Mouse (Mus musculus) layer of hippocampus, adult 18-20 months (tissue): ENCODE data around the gene Krtap19-1. TPM values are rescaled to one million over a fixed set of nuclear protein-coding genes. Genes with fewer than 3 reads are reported as not detected.

ENCODE experiments used
- DNase-seq, 2 experiments: peaks; one replicate each; pipeline ENCODE4 v3.0.0; 2022; ENCODE audit warnings: low spot score in 2 of 2
- long read RNA-seq: library from polyadenylated mRNA; stranded (forward); transcript quantifications from one replicate; pipeline ENCODE4 v2.0.0, GENCODE M21; 2021
- total RNA-seq, 2 experiments: library from RNA; stranded (reverse); gene quantifications; 2 replicates each; pipeline ENCODE4 v1.2.3; 2021

Krtap19-1 gene
- total RNA-seq, result not detected
- long read RNA-seq, result 0 reads

GRCm38 (mm10) chr16:88869311-88869710, at the start of gene Krtap19-1:
Krtap19-1 (minus strand) TSS chr16:88869411.
- DNase-seq, result no peak

- no peak for DNase-seq
These were observed 27.1 kb upstream of the Krtap19-1 start, which contains the start of gene Krtap19-5 for GRCm38 (mm10) chr16:88896357-88896756. Krtap19-5 (minus strand) TSS chr16:88896457.

DNA sequence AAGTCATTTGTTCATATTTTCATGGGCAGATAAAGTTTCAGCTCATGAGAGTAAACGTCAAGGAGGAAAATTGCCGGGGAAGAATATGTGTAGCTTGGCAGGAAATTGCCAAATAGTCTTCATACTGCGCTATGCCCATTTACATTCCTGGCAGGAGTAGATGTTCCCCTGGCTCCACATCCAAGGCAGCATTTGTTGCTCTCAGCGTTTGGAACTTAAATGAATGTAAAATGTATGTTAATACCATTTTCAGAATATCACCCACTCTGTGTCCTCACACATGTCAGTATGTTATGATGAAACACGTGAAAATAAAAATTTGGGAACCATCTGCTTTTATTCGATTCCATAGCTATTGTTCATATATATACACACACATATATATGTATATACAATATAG, 17.7 kb upstream of the Krtap19-1 start:
- DNase-seq, result no peak

DNA sequence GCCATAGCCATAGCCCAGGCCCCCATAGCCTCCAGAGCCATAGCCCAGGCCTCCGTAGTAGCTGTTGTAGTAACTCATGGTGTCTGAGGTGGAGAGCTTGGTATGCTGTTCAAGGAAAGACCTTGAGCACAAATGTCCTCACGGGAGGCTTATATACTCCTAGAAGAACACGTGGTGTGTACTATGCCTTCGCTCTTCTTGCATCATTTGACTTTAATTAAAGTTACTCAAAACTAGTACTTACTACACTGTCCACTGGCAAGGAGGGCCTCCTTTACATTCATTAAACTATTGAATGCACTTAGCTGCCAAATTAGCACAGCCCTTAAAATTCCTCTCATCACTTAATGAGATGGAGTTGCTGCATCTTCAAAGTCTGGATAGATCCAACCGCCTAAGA, 15.8 kb upstream of the Krtap19-1 start, which contains the start of gene Krtap19-4:
TSS of gene Krtap19-4 (minus strand) at position 101 of the 400 bp plus-strand sequence.
- no peak for DNase-seq

GRCm38 (mm10) chr16:88877938-88878337, 8.7 kb upstream of the Krtap19-1 start, which contains the start of gene Krtap19-3:
Krtap19-3 (minus strand) TSS chr16:88878038.
- DNase-seq, result no peak

- DNase-seq, result no peak
These were observed 5.0 kb upstream of the Krtap19-1 start, which contains the start of gene Krtap19-2 for GRCm38 (mm10) chr16:88874169-88874568. Krtap19-2 (minus strand) TSS chr16:88874269.

DNA sequence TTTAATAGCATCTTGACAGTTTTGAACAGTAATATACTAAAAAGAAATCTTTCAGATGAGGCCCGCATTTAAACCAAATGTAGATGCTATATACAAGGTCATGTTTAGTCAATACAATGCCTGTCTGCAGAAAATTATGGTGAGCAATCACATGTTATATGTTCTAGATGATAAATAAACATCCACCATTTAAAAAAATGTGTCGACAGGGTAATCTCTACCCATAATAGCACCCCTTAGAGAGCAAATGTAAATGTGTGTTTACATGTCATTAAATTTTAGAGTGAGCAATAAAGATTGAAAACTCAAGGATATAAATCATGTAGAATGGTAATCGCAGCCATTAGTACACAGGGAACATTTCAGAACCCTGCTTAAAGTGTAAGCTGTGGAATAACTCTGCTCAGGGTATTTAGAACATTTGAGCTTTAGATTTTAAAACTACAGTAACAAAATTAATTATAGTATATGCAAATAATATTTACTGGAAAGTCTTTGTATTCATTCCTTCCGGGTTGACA, 4.3 kb downstream of the Krtap19-1 start:
- DNase-seq, result no peak

DNA sequence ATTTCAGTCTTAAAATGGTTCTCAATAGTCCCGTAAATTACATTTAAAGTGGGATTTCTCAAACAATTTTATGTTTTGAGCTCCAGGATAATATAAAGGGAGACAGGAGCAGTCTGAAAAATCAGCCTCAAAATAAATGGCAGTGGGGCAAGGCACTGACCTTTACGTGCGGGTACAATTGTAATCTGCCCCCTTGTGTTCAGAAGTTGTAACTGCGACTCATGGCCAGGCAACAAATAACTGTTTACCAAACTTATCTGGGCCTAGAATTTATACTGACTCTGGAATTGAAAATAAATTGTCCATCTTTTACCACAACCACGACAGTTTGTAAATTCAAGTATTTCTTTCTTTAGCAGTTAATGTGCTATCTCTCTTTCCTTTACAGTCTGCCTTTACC, 17.8 kb downstream of the Krtap19-1 start:
- peak in 1 of 2 experiments; percentile 6 for DNase-seq

- DNase-seq, result no peak
These were observed 20.7 kb downstream of the Krtap19-1 start for GRCm38 (mm10) chr16:88848558-88848957.

- DNase-seq, result no peak
These were observed 21.8 kb downstream of the Krtap19-1 start for GRCm38 (mm10) chr16:88847363-88847762.

- no peak for DNase-seq
These were observed 42.2 kb downstream of the Krtap19-1 start for GRCm38 (mm10) chr16:88826978-88827377.

- peak in 1 of 2 experiments; percentile 17 for DNase-seq
These were observed 43.0 kb downstream of the Krtap19-1 start, which contains the start of gene Krtap14 for GRCm38 (mm10) chr16:88826095-88826652. Krtap14 (minus strand) TSS chr16:88826145.

- peak in 1 of 2 experiments; percentile 39 for DNase-seq
These were observed 45.5 kb downstream of the Krtap19-1 start for GRCm38 (mm10) chr16:88823736-88824135.

DNA sequence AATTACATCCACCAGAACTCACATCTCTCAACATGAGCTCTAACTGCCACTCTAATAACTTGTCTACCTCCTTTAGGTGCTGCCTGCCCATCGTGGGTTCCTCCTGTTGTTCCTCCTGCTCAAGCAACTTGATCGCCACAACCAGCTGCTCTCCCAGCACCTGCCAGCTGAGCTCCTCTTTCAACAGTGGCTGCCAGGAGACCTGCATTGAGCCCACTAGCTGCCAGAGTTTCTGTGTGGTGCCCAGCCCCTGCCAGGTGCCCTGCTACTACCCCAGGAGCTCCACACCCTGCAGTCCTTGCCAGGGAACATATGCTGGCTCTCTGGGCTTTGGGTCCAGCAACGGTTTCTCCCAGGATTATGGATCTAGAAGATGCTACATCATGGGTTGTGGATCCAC, 49.1 kb downstream of the Krtap19-1 start, which contains the start of gene Krtap15:
TSS of gene Krtap15 (plus strand) at position 150 of the 400 bp plus-strand sequence.
- no peak for DNase-seq

Other genes with a start within 250 kb of the Krtap19-1 start
- gene 2310079G19Rik, start 241.7 kb downstream of the Krtap19-1 start, total RNA-seq, result not detected
- not detected for gene Krtap26-1, start 221.6 kb downstream of the Krtap19-1 start, total RNA-seq
- not detected for gene Krtap27-1, start 197.7 kb downstream of the Krtap19-1 start, total RNA-seq
- gene 2310061N02Rik, start 161.4 kb downstream of the Krtap19-1 start, total RNA-seq, result not detected
- not detected for gene Krtap13-1, start 140.5 kb downstream of the Krtap19-1 start, total RNA-seq
- not detected for gene Krtap13, start 117.8 kb downstream of the Krtap19-1 start, total RNA-seq
- gene 2310034C09Rik, start 110.6 kb downstream of the Krtap19-1 start, total RNA-seq, result not detected
- not detected for gene 2310057N15Rik, start 95.2 kb downstream of the Krtap19-1 start, total RNA-seq
- not detected for gene Gm5965, start 91.5 kb downstream of the Krtap19-1 start, total RNA-seq
- not detected for gene Gm20741, start 57.2 kb downstream of the Krtap19-1 start, total RNA-seq
- not detected for gene Krtap15, start 49.2 kb downstream of the Krtap19-1 start, total RNA-seq
- gene Krtap14, start 43.3 kb downstream of the Krtap19-1 start, total RNA-seq, result not detected
- gene Krtap19-2, start 4.9 kb upstream of the Krtap19-1 start, total RNA-seq, result not detected
- not detected for gene Krtap19-3, start 8.6 kb upstream of the Krtap19-1 start, total RNA-seq
- gene Krtap19-4, start 15.7 kb upstream of the Krtap19-1 start, total RNA-seq, result not detected
- not detected for gene Krtap19-5, start 27.0 kb upstream of the Krtap19-1 start, total RNA-seq
- not detected for gene Krtap19-9b, start 62.9 kb upstream of the Krtap19-1 start, total RNA-seq
- not detected for gene Krtap16-3, start 93.5 kb upstream of the Krtap19-1 start, total RNA-seq
- gene Krtap22-2, start 141.3 kb upstream of the Krtap19-1 start, total RNA-seq, result not detected
- gene Gm10229, start 145.9 kb upstream of the Krtap19-1 start, total RNA-seq, result not detected
- gene Krtap6-1, start 162.3 kb upstream of the Krtap19-1 start, total RNA-seq, result not detected
- not detected for gene Gm10228, start 172.1 kb upstream of the Krtap19-1 start, total RNA-seq
- not detected for gene Krtap6-5, start 178.5 kb upstream of the Krtap19-1 start, total RNA-seq
- not detected for gene 1110025L11Rik, start 194.6 kb upstream of the Krtap19-1 start, total RNA-seq
- not detected for gene Krtap6-3, start 214.6 kb upstream of the Krtap19-1 start, total RNA-seq